Mouse (Mus musculus): ENCODE measurements around the gene B3gnt6.

The B3gnt6 gene

GRCm38 (mm10) chr7:98176322-98177070 lies 22.8 kb downstream of the B3gnt6 start:
- no peak for DNase-seq

GRCm38 (mm10) chr7:98174883-98175755 lies 24.2 kb downstream of the B3gnt6 start:
- DNase-seq, result no peak

GRCm38 (mm10) chr7:98173408-98173807 lies 25.9 kb downstream of the B3gnt6 start:
- DNase-seq, result no peak

GRCm38 (mm10) chr7:98172661-98173060 lies 26.6 kb downstream of the B3gnt6 start:
- no peak for DNase-seq

GRCm38 (mm10) chr7:98171141-98172073 lies 27.9 kb downstream of the B3gnt6 start:
- DNase-seq, result peak; percentile 64

GRCm38 (mm10) chr7:98164999-98165528 lies 34.2 kb downstream of the B3gnt6 start:
- no peak for DNase-seq

- no peak for DNase-seq
Measured at GRCm38 (mm10) chr7:98164382-98164998, 34.8 kb downstream of the B3gnt6 start.

- no peak for DNase-seq
Measured at GRCm38 (mm10) chr7:98163700-98164099, 35.6 kb downstream of the B3gnt6 start.

GRCm38 (mm10) chr7:98162239-98162638 lies 37.0 kb downstream of the B3gnt6 start:
- DNase-seq, result no peak

- DNase-seq, result no peak
Measured at GRCm38 (mm10) chr7:98160041-98160740, 39.1 kb downstream of the B3gnt6 start.

GRCm38 (mm10) chr7:98158481-98158880 lies 40.8 kb downstream of the B3gnt6 start:
- no peak for DNase-seq

GRCm38 (mm10) chr7:98157636-98158332 lies 41.5 kb downstream of the B3gnt6 start:
- no peak for DNase-seq

- DNase-seq, result no peak
Measured at GRCm38 (mm10) chr7:98156280-98156665, 43.0 kb downstream of the B3gnt6 start.

GRCm38 (mm10) chr7:98155546-98156279 lies 43.6 kb downstream of the B3gnt6 start:
- DNase-seq, result peak; percentile 82

- DNase-seq, result no peak
Measured at GRCm38 (mm10) chr7:98153892-98154291, 45.4 kb downstream of the B3gnt6 start.

- DNase-seq, result no peak
Measured at GRCm38 (mm10) chr7:98153345-98153744, 45.9 kb downstream of the B3gnt6 start.

- DNase-seq, result no peak
Measured at GRCm38 (mm10) chr7:98152400-98152799, 46.9 kb downstream of the B3gnt6 start.

GRCm38 (mm10) chr7:98150525-98150924 lies 48.8 kb downstream of the B3gnt6 start:
- no peak for DNase-seq

GRCm38 (mm10) chr7:98149802-98150201 lies 49.5 kb downstream of the B3gnt6 start:
- peak; percentile 37 for DNase-seq
